Mouse (Mus musculus) layer of hippocampus, postnatal 36 days (tissue): Measurements from ENCODE around the gene Pigw. TPM values are rescaled to one million over a fixed set of nuclear protein-coding genes. Genes with fewer than 3 reads are reported as not detected.
"Not testable (repeated sequence)": the region's sequence is repeated elsewhere in the genome, so short reads cannot be mapped to it uniquely, and the experiment has no call there.

Source experiments
- DNase-seq, 2 experiments: peaks; one replicate each; pipeline ENCODE4 v3.0.0; 2022
- total RNA-seq, 2 experiments: library from RNA; stranded (reverse); gene quantifications; 2 replicates each; pipeline ENCODE4 v1.2.3; 2021

Gene Pigw
- total RNA-seq, 2 experiments from 2014 or later: 8.2 to 8.4 TPM

- DNase-seq: no peak
These were observed 896 bp downstream of the Pigw start for GRCm38 (mm10) chr11:84879007-84879771.

DNA sequence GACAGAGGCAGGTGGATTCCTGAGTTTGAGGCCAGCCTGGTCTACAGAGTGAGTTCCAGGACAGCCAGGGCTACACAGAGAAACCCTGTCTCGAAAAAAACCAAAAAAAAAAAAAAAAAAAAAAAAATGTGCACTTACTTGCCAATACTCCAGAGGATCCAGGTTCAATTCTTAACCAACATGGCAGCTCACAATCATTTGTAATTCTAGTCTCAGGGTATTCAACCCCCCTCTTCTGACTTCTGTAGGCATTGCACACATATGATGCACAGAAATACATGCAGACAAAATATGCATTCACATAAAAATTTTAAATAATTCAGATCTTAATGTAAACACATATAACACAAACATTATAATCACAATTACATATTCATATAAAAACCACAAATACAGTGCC lies 4.1 kb downstream of the Pigw start:
- DNase-seq: not testable (repeated sequence)

DNA sequence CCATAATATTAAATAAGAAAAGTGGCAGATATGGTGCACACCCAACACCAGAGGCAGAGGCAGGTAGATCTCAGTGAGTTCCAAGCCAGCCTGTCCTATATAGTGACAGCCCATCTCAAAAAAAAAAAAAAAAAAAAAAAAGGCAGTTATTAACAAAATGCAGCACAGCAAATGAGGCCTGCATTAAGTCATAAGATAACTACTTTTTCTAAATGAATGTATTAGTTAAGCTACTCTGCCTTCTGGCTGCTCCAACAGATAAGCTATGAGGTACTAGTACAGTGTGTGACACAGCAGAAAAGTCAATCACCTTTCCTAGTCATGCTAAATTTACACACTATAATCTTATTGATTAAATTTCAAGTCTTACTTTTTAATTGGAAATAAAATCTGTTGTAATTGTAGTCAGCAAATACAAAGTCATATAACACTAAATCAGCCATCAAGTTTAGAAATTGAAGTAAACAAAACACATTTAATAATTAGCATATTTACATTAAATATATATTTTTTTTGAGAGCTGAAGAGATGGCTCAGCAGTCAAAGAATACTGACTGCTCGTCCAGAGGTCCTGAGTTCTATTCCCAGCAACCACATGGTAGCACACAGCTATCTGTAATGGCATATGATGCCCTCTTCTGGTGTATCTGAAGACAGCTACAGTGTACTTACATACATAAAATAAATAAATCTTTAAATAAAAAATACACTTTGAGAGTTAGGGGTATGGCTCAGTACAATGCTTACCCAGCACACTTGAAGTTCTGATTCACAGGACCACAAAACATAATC lies 6.8 kb downstream of the Pigw start:
- DNase-seq: no peak

DNA sequence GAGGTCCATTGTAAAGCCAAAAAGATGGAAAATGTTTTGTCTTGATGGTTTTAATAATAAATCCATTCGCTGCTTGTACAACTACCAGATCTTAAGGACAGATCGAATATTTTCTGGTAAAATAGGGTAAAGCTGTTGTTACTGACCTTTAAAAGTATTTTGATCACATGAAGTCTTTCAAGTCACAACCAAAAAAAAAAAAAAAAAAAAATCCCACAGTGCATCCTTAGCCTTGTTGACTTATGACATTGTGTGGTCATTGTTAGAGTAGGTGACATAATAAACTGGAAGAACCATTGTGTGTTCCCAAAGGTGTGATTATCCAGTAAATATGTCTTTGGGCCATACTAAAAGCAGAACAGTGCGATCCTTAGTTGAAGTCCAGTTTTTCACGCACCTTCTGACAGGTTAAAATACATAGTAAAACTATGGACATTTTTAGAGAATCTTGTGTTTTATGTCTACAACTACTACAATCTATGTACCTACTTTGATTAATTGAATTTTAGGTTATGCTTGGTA lies 8.5 kb downstream of the Pigw start:
- DNase-seq: no peak

- DNase-seq: no peak
These were observed 9.0 kb downstream of the Pigw start for GRCm38 (mm10) chr11:84871046-84871445.

GRCm38 (mm10) chr11:84870337-84871043 lies 9.6 kb downstream of the Pigw start, which contains the start of gene Ggnbp2:
Gene Ggnbp2 (minus strand): TSS chr11:84870817.
- DNase-seq: peak; percentile 91

DNA sequence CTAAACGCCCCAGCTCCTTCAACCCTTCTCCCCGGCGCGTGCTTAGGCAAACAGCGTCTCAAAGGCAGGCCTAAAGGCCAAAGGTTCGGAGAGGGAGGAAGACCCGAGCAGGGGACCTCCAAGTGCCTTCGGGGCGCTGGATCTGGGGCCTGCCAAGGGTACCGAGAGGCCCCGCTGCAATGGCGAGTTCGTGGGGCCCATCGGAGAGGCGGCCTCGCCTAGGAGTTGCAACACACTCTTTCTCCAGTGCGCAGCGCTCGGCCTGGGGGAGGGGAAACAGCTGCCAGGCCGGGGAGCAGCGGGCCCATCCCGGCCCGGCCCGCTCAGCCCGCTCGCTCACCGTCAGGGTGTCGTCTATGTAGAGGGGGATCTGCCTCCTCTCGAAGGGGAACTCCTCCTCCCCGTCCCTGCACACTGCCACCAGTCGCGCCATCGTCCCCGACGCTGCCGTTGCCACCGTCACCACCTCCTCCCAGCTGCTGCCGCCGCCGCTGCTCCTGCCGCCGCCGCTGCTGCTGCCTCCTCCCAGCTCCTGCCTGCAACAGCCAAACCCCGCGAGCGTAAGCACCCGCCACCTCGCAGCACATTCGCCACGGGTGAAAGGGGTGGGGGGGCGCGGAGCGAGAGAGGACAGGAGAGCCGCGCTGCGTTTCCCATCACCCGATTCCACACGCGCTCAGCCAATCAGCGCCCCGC lies 10.4 kb downstream of the Pigw start:
- DNase-seq: peak; percentile 91 to 92

GRCm38 (mm10) chr11:84868786-84869259 lies 11.3 kb downstream of the Pigw start:
- no peak for DNase-seq

- DNase-seq: no peak
These were observed 12.5 kb downstream of the Pigw start for GRCm38 (mm10) chr11:84867586-84867985.

- DNase-seq: no peak
These were observed 14.8 kb downstream of the Pigw start for GRCm38 (mm10) chr11:84865268-84865667.

GRCm38 (mm10) chr11:84855285-84855684 lies 24.8 kb downstream of the Pigw start:
- DNase-seq: no peak

DNA sequence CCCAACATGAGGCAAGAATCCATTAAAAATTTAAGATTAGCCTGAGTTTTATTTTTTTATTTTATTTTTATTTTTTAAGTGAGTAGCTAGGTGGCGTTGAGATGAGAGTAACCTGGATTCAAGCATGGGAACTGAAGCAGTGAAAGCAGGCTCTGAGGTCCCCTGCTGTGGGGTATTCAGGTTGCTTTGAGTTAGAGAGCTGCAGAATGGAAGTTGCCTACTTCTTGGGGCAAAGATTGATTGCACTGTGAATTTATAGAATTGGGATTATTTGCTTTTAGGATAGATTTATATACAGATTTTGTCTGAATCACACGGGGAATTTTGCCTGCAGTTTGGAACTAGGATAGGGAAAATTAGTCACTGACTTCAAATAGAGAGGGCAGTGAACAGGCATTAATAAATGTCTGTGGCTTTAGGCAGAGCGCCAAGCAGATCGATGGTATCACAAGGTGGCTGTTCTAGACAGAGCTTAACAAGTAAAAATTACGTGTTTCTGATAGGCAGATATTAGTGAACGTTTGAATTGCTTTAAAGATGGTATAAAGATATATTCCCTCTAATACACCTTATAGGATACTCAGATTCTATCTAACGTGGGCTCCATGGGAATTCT lies 32.5 kb downstream of the Pigw start:
- no peak for DNase-seq

DNA sequence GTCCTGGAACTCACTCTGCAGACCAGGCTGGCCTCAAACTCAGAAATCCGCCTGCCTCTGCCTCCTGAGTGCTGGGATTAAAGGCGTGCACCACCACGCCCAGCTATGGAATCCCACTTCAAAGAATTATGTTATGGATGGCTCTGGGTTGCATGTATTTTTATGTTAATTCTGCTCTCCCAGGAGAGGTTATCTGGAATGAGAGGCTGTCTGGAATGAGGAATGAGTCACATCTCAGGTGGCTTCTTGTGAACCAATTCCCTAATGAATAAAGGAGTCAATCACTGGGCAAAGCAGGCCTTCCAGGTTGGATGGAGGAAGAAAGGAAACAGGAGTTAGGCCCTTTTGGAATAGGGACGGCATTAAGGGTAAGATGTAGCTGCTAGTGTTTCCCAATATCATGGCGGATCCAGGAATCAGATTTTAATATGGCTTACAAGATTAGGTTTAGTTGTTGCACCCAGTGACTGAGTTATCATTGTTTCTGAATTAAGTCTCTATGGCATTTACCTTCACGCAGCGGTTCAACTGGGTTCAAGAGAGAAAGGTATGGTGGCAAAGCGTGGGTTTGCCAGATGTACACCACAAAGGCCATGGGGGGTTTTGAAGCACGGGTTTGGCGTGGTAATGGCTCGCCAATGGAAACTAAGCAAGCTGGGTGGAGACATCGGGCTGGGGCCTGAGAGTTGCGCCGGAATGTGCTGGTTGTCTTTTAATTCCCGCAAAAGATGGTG lies 33.2 kb downstream of the Pigw start:
- DNase-seq: no peak

DNA sequence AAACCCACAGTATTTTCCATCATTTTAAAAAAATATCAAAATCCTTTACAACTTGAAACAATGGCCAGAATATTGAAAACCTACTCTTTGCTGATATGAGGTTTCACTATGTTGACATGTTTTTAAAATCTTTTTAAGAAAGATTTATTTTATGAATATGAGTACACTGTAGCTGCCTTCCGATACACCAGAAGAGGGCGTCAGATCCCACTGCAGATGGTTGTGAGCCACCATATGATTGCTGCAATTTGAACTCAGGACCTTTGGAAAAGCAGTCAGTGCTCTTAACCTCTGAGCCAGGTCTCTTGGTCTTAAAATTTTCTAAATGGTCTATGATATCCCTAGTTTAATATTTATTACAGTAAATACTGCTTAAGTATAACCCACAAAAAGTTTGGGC lies 40.8 kb downstream of the Pigw start:
- DNase-seq: no peak

- not testable (repeated sequence) for DNase-seq
These were observed 50.6 kb downstream of the Pigw start for GRCm38 (mm10) chr11:84829495-84829894.

DNA sequence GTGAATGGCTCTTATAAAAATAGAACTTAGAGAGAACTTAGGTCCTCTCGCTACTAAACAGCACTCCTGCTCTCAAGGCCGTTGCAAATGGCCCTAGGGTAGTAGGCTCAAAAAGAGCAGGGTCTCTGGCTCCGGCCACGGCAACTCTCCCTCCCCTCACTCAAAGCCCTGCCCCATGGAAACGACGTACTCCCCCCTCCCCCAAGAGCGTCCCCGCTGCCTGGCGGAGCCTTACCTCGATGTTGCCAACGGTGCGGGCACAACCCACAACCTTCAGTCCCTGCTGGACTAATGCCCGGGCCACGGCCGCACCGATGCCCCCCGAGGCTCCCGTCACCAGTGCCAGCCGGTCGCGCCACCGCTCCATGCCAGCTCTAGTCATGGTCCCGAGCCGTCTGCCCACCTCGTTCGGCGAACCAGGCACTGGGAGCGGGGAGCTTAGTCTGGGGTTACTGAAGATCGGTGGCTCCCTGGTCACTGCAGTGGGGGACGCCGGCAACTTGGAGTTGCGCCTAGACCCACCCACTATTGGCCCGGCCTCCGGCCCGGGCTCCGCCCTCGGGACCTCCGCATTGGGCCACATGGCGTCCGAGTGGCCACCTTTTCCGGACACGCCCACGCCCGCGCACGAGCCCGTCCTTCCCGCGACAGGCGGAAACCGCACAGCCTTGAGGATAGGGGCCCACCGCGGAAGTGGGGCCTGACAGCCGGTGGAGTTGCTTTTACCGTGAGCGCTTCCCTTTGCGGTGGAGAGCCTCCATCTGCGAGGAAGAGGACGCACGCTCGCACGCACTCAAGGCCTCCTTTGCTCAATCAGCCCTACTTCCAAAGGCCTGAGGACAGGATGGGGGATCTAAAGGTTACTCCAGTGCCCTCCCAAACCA lies 51.3 kb downstream of the Pigw start, which contains the start of gene Dhrs11:
Gene Dhrs11 (minus strand): TSS at position 479 of the 884 bp plus-strand sequence.
- DNase-seq: peak; percentile 87

GRCm38 (mm10) chr11:84827901-84828503 lies 52.1 kb downstream of the Pigw start:
- no peak for DNase-seq

- no peak for DNase-seq
These were observed 52.6 kb downstream of the Pigw start for GRCm38 (mm10) chr11:84827492-84827891.
